Mouse (Mus musculus) activated CD4-positive, CD25-positive, alpha-beta regulatory T cell, adult 9 weeks (primary cell): Measurements from ENCODE around the gene Stk35. TPM values are rescaled to one million over a fixed set of nuclear protein-coding genes. Genes with fewer than 3 reads are reported as not detected.

Source experiments
- polyA plus RNA-seq: library from polyadenylated mRNA; unstranded; fragments of 100-300 nt; shearing (Covaris generic); gene quantifications from one replicate; pipeline ENCODE4 v1.2.1, GENCODE M21; 2017

Gene Stk35
- 2.3 TPM for polyA plus RNA-seq

GRCm38 (mm10) chr2:129800271-129800903 is at the start of gene Stk35:
Gene Stk35 (plus strand): TSS chr2:129800517.

Other genes with a start within 250 kb of the Stk35 start
- gene Sirpa, start 207.7 kb upstream of the Stk35 start, polyA plus RNA-seq = 2.3 TPM
- not detected for gene Pdyn, start 100.7 kb upstream of the Stk35 start, polyA plus RNA-seq
- gene Tgm3, start 211.8 kb downstream of the Stk35 start, polyA plus RNA-seq = not detected